Mouse (Mus musculus) midbrain, postnatal 0 days (tissue): ENCODE results near the gene Zmynd15. TPM values are rescaled to one million over a fixed set of nuclear protein-coding genes. Genes with fewer than 3 reads are reported as not detected.

Experiments used
- ATAC-seq: fragments of 200-750 bp; cut with Nextera tagmentation; 2 replicates; pipeline ENCODE4 v1.8.0; 2017; ENCODE audit warnings: moderate number of reproducible peaks, mild to moderate bottlenecking, moderate TSS enrichment, moderate library complexity; ENCODE audit not compliant: low FRiP score
- DNase-seq: peaks from one replicate; pipeline ENCODE4 v3.0.0-alpha.2; 2015; ENCODE audit warnings: low spot score
- H3K27ac ChIP-seq: fragments of 300-500 bp; sonication (generic); 2 replicates; pipeline ENCODE4 v1.5.1; 2014; ENCODE audit warnings: low read depth, mild to moderate bottlenecking, low read length, mixed read lengths
- H3K27me3 ChIP-seq: fragments of 300-500 bp; sonication (generic); 2 replicates; pipeline ENCODE4 v1.6.1; 2014; ENCODE audit warnings: low read length, control low read depth, mixed read lengths; ENCODE audit not compliant: insufficient read depth
- H3K36me3 ChIP-seq: fragments of 300-500 bp; sonication (generic); 2 replicates; pipeline ENCODE4 v1.6.1; 2014; ENCODE audit warnings: low read length, control low read depth, mixed read lengths; ENCODE audit not compliant: insufficient read depth
- H3K4me1 ChIP-seq: fragments of 300-500 bp; sonication (generic); 2 replicates; pipeline ENCODE4 v1.6.1; 2014; ENCODE audit warnings: mild to moderate bottlenecking, control low read depth, antibody characterized with exemption, low read length, mixed read lengths; ENCODE audit not compliant: insufficient read depth
- H3K4me2 ChIP-seq: fragments of 300-500 bp; sonication (generic); 2 replicates; pipeline ENCODE4 v1.6.1; 2014; ENCODE audit warnings: low read depth, mild to moderate bottlenecking, low read length, mixed read lengths; ENCODE audit not compliant: poor library complexity, severe bottlenecking
- H3K4me3 ChIP-seq: fragments of 300-500 bp; sonication (generic); 2 replicates; pipeline ENCODE4 v1.5.1; 2014; ENCODE audit warnings: low read depth, mild to moderate bottlenecking, low read length, moderate library complexity
- H3K9ac ChIP-seq: fragments of 300-500 bp; sonication (generic); replicated peaks from 2 replicates; pipeline ENCODE4 v1.6.1; 2014; ENCODE audit warnings: mild to moderate bottlenecking, low read length, moderate library complexity, mixed read lengths; ENCODE audit not compliant: poor library complexity, severe bottlenecking
- H3K9me3 ChIP-seq: fragments of 300-500 bp; sonication (generic); 2 replicates; pipeline ENCODE4 v1.6.1; 2016; ENCODE audit warnings: low read length, control low read depth
- CTCF ChIP-seq: IDR thresholded peaks from 2 replicates; pipeline ENCODE4 v1.5.1; 2016; ENCODE audit warnings: antibody characterized with exemption, mild to moderate bottlenecking
- WGBS: fragments of 180-500 bp; shearing (Covaris S2); extraction: QIAGEN DNeasy Blood & Tissue Kit; methylation state at CpG from one replicate; pipeline ENCODE4 v1.1.7; 2014; 5-methylcytosine and 5-hydroxymethylcytosine counted together
- polyA plus RNA-seq: library from polyadenylated mRNA; unstranded; fragments of >200 nt; fragmentation: Nextera tagmentation; extraction: Ambion mirVana; gene quantifications from 2 replicates; pipeline ENCODE4 v1.2.1, GENCODE M21; 2015
- total RNA-seq: library from RNA; depleted of rRNA; stranded (reverse); fragments of >200 nt; gene quantifications from 2 replicates; pipeline ENCODE4 v1.2.3, GENCODE M21; 2014

Zmynd15 gene
- total and polyA plus RNA-seq, 2 experiments from 2014 or later = 0.44 to 0.47 TPM

- Histone ChIP-seq H3K27me3 (no peaks in the 10 kb centered on the region), H3K4me2 (no peak overlapping the region), H3K9ac (no peak overlapping the region), H3K27ac (no peak overlapping the region), H3K9me3 (no peaks in the 10 kb centered on the region), H3K36me3 (peaks cover 43% of the 10 kb centered on the region), H3K4me3 (no peak overlapping the region), H3K4me1 (no peaks in the 10 kb centered on the region)
- no peak for ATAC-seq
- WGBS = 93% methylated on average over 7 of the region's 7 CpGs
- no peak for TF ChIP-seq CTCF
- DNase-seq = no peak
Measured at GRCm38 (mm10) chr11:70441882-70442281, 17.4 kb upstream of the Zmynd15 start.

GRCm38 (mm10) chr11:70443964-70444363 lies 15.3 kb upstream of the Zmynd15 start:
- WGBS = 90% methylated on average over 3 of the region's 3 CpGs
- DNase-seq = no peak
- no peaks in the 10 kb centered on the region for H3K27me3 ChIP-seq
- TF ChIP-seq CTCF = no peak
- H3K27ac ChIP-seq = no peak overlapping the region
- no peaks in the 10 kb centered on the region for H3K4me1 ChIP-seq
- no peak overlapping the region for H3K9ac ChIP-seq
- peaks cover 22% of the 10 kb centered on the region for H3K36me3 ChIP-seq
- no peak overlapping the region for H3K4me3 ChIP-seq
- no peak for ATAC-seq
- no peaks in the 10 kb centered on the region for H3K9me3 ChIP-seq
- no peak overlapping the region for H3K4me2 ChIP-seq

- Histone ChIP-seq H3K9me3 (no peaks in the 10 kb centered on the region), H3K27ac (no peak overlapping the region), H3K4me3 (no peak overlapping the region), H3K36me3 (peaks cover 15% of the 10 kb centered on the region), H3K27me3 (no peaks in the 10 kb centered on the region), H3K4me1 (no peaks in the 10 kb centered on the region), H3K9ac (no peak overlapping the region), H3K4me2 (no peak overlapping the region)
- TF ChIP-seq CTCF = no peak
- DNase-seq (no peak), ATAC-seq (no peak)
- 81% methylated on average over 6 of the region's 6 CpGs for WGBS
Measured at GRCm38 (mm10) chr11:70444667-70445066, 14.6 kb upstream of the Zmynd15 start.

- Histone ChIP-seq H3K4me2 (no peak overlapping the region), H3K27ac (no peak overlapping the region), H3K27me3 (no peaks in the 10 kb centered on the region), H3K4me3 (no peak overlapping the region), H3K9ac (no peak overlapping the region), H3K4me1 (no peaks in the 10 kb centered on the region), H3K9me3 (no peaks in the 10 kb centered on the region), H3K36me3 (no peaks in the 10 kb centered on the region)
- no peak for TF ChIP-seq CTCF
- WGBS = 41% methylated on average over 3 of the region's 3 CpGs
- no peak for ATAC-seq
- DNase-seq = no peak
Measured at GRCm38 (mm10) chr11:70446756-70447155, 12.5 kb upstream of the Zmynd15 start.

- H3K4me1 ChIP-seq = no peaks in the 10 kb centered on the region
- ATAC-seq (no peak), DNase-seq (no peak)
- H3K9me3 ChIP-seq = no peaks in the 10 kb centered on the region
- TF ChIP-seq CTCF = no peak
- H3K9ac ChIP-seq = no peak overlapping the region
- no peaks in the 10 kb centered on the region for H3K36me3 ChIP-seq
- H3K27ac ChIP-seq = no peak overlapping the region
- no peak overlapping the region for H3K4me3 ChIP-seq
- H3K27me3 ChIP-seq = no peaks in the 10 kb centered on the region
- 85% methylated on average over 1 of the region's 1 CpGs for WGBS
- no peak overlapping the region for H3K4me2 ChIP-seq
Measured at GRCm38 (mm10) chr11:70447373-70447772, 11.9 kb upstream of the Zmynd15 start.

GRCm38 (mm10) chr11:70450926-70451325 lies 8.3 kb upstream of the Zmynd15 start:
- Histone ChIP-seq H3K27me3 (no peaks in the 10 kb centered on the region), H3K9me3 (no peaks in the 10 kb centered on the region), H3K4me1 (no peaks in the 10 kb centered on the region; the same call in 1 of the 2 replicates), H3K4me3 (no peak overlapping the region), H3K9ac (no peak overlapping the region), H3K4me2 (no peak overlapping the region), H3K27ac (no peak overlapping the region), H3K36me3 (no peaks in the 10 kb centered on the region)
- no peak for ATAC-seq
- WGBS = 83% methylated on average over 2 of the region's 2 CpGs
- no peak for DNase-seq
- TF ChIP-seq CTCF = no peak
